Mouse (Mus musculus) embryonic facial prominence, embryonic 15.5 days (tissue): ENCODE data around the gene Asb17. TPM values are rescaled to one million over a fixed set of nuclear protein-coding genes. Genes with fewer than 3 reads are reported as not detected.

Experiments used
- ATAC-seq: fragments of 200-750 bp; cut with Nextera tagmentation; 2 replicates; pipeline ENCODE4 v1.8.0; 2017; ENCODE audit warnings: low read depth, moderate TSS enrichment; ENCODE audit not compliant: insufficient number of reproducible peaks, low FRiP score, low TSS enrichment
- H3K27ac ChIP-seq: fragments of 300-500 bp; sonication (generic); replicated peaks from 2 replicates; pipeline ENCODE4 v1.5.1; 2015; ENCODE audit warnings: mild to moderate bottlenecking, inconsistent platforms
- H3K27me3 ChIP-seq: fragments of 300-500 bp; sonication (generic); 2 replicates; pipeline ENCODE4 v1.6.1; 2015; ENCODE audit warnings: inconsistent platforms
- H3K36me3 ChIP-seq: fragments of 300-500 bp; sonication (generic); 2 replicates; pipeline ENCODE4 v1.6.1; 2015; ENCODE audit warnings: mild to moderate bottlenecking, inconsistent platforms
- H3K4me1 ChIP-seq: fragments of 300-500 bp; sonication (generic); 2 replicates; pipeline ENCODE4 v1.6.1; 2015; ENCODE audit warnings: inconsistent platforms
- H3K4me2 ChIP-seq: fragments of 300-500 bp; sonication (generic); replicated peaks from 2 replicates; pipeline ENCODE4 v1.6.1; 2015; ENCODE audit warnings: mild to moderate bottlenecking, inconsistent platforms
- H3K4me3 ChIP-seq: fragments of 300-500 bp; sonication (generic); replicated peaks from 2 replicates; pipeline ENCODE4 v1.5.1; 2015; ENCODE audit warnings: mild to moderate bottlenecking, inconsistent platforms
- H3K9ac ChIP-seq: fragments of 300-500 bp; sonication (generic); 2 replicates; pipeline ENCODE4 v1.6.1; 2015; ENCODE audit warnings: inconsistent platforms
- H3K9me3 ChIP-seq: fragments of 300-500 bp; sonication (generic); replicated peaks from 2 replicates; pipeline ENCODE4 v1.6.1; 2016; ENCODE audit warnings: inconsistent platforms
- WGBS: fragments of 180-500 bp; shearing (Covaris S2); methylation state at CpG from one replicate; pipeline ENCODE4 v1.1.7; 2015; 5-methylcytosine and 5-hydroxymethylcytosine counted together
- polyA plus RNA-seq: library from polyadenylated mRNA; unstranded; fragments of >200 nt; fragmentation: Nextera tagmentation; extraction: Ambion mirVana; gene quantifications from 2 replicates; pipeline ENCODE4 v1.2.1, GENCODE M21; 2015

Gene Asb17
- polyA plus RNA-seq, 1 experiment from 2014 or later = 0.59 TPM

- Histone ChIP-seq H3K4me1 (no peaks in the 10 kb centered on the region), H3K4me3 (no peak overlapping the region), H3K9ac (no peak overlapping the region), H3K4me2 (no peak overlapping the region), H3K27me3 (no peaks in the 10 kb centered on the region), H3K27ac (no peak overlapping the region), H3K9me3 (no peaks in the 10 kb centered on the region), H3K36me3 (no peaks in the 10 kb centered on the region)
- ATAC-seq = no peak
- 84% methylated on average over 4 of the region's 4 CpGs for WGBS
Observed at GRCm38 (mm10) chr3:153834071-153834470, 9.9 kb upstream of the Asb17 start.

- H3K27ac ChIP-seq = no peak overlapping the region
- H3K9me3 ChIP-seq = no peaks in the 10 kb centered on the region
- ATAC-seq = no peak
- no peaks in the 10 kb centered on the region for H3K27me3 ChIP-seq
- WGBS = 63% methylated on average over 7 of the region's 7 CpGs
- H3K4me2 ChIP-seq = no peak overlapping the region
- H3K36me3 ChIP-seq = no peaks in the 10 kb centered on the region
- H3K4me1 ChIP-seq = no peaks in the 10 kb centered on the region
- H3K9ac ChIP-seq = no peak overlapping the region
- no peak overlapping the region for H3K4me3 ChIP-seq
Observed at GRCm38 (mm10) chr3:153835455-153836086, 8.4 kb upstream of the Asb17 start.

- WGBS = 78% methylated on average over 3 of the region's 3 CpGs
- Histone ChIP-seq H3K27me3 (no peaks in the 10 kb centered on the region), H3K4me3 (no peak overlapping the region), H3K9me3 (no peaks in the 10 kb centered on the region), H3K9ac (no peak overlapping the region), H3K36me3 (no peaks in the 10 kb centered on the region), H3K4me2 (no peak overlapping the region), H3K27ac (no peak overlapping the region), H3K4me1 (no peaks in the 10 kb centered on the region)
- ATAC-seq = no peak
Observed at GRCm38 (mm10) chr3:153836316-153836715, 7.7 kb upstream of the Asb17 start.

GRCm38 (mm10) chr3:153837593-153837992, 6.4 kb upstream of the Asb17 start:
- no peak overlapping the region for H3K4me3 ChIP-seq
- H3K9me3 ChIP-seq = no peaks in the 10 kb centered on the region
- H3K27ac ChIP-seq = no peak overlapping the region
- H3K9ac ChIP-seq = no peak overlapping the region
- H3K36me3 ChIP-seq = no peaks in the 10 kb centered on the region
- whole genome bisulfite sequencing = 19% methylated on average over 4 of the region's 4 CpGs
- H3K27me3 ChIP-seq = no peaks in the 10 kb centered on the region
- no peak for ATAC-seq
- H3K4me2 ChIP-seq = no peak overlapping the region
- no peaks in the 10 kb centered on the region for H3K4me1 ChIP-seq

- Histone ChIP-seq H3K4me2 (no peak overlapping the region), H3K36me3 (no peaks in the 10 kb centered on the region), H3K4me1 (0 out of 2 replicates have a peak, but pooled peaks cover 4% of the 10 kb centered on the region), H3K9me3 (no peaks in the 10 kb centered on the region), H3K27me3 (no peaks in the 10 kb centered on the region), H3K4me3 (no peak overlapping the region), H3K27ac (no peak overlapping the region), H3K9ac (no peak overlapping the region)
- ATAC-seq = no peak
- 91% methylated on average over 9 of the region's 9 CpGs for WGBS
Observed at GRCm38 (mm10) chr3:153844757-153845156, 748 bp downstream of the Asb17 start.

- H3K27ac ChIP-seq = no peak overlapping the region
- no peak for ATAC-seq
- WGBS = 82% methylated on average over 2 of the region's 2 CpGs
Observed at GRCm38 (mm10) chr3:153845500-153845899, 1.5 kb downstream of the Asb17 start.

GRCm38 (mm10) chr3:153846109-153846508, 2.1 kb downstream of the Asb17 start:
- Histone ChIP-seq H3K4me1 (0 out of 2 replicates have a peak, but pooled peaks cover 7% of the 10 kb centered on the region), H3K4me2 (no peak overlapping the region), H3K27ac (no peak overlapping the region), H3K36me3 (no peaks in the 10 kb centered on the region), H3K9me3 (no peaks in the 10 kb centered on the region), H3K9ac (no peak overlapping the region), H3K27me3 (no peaks in the 10 kb centered on the region), H3K4me3 (no peak overlapping the region)
- 92% methylated on average over 4 of the region's 4 CpGs for WGBS
- ATAC-seq = no peak

More at GRCm38 (mm10) chr3:153845500-153845899, 1.5 kb downstream of the Asb17 start:
- H3K4me2 ChIP-seq = no peak overlapping the region
- H3K36me3 ChIP-seq = no peaks in the 10 kb centered on the region
- H3K4me1 ChIP-seq = 0 out of 2 replicates have a peak, but pooled peaks cover 7% of the 10 kb centered on the region
- H3K9me3 ChIP-seq = no peaks in the 10 kb centered on the region
- H3K4me3 ChIP-seq = no peak overlapping the region
- H3K27me3 ChIP-seq = no peaks in the 10 kb centered on the region
- no peak overlapping the region for H3K9ac ChIP-seq

GRCm38 (mm10) chr3:153847207-153847733, 3.3 kb downstream of the Asb17 start:
- no peak overlapping the region for H3K9ac ChIP-seq
- H3K9me3 ChIP-seq = no peaks in the 10 kb centered on the region
- no peak overlapping the region for H3K27ac ChIP-seq
- no peak overlapping the region for H3K4me2 ChIP-seq
- ATAC-seq = no peak
- H3K4me1 ChIP-seq = 0 out of 2 replicates have a peak, but pooled peaks cover 7% of the 10 kb centered on the region
- H3K4me3 ChIP-seq = no peak overlapping the region
- WGBS = 72% methylated on average over 7 of the region's 7 CpGs
- H3K27me3 ChIP-seq = no peaks in the 10 kb centered on the region
- no peaks in the 10 kb centered on the region for H3K36me3 ChIP-seq

- no peak overlapping the region for H3K9ac ChIP-seq
- no peak overlapping the region for H3K27ac ChIP-seq
- peak; percentile 75; the same call in 1 of the 2 replicates for ATAC-seq
- H3K36me3 ChIP-seq = no peaks in the 10 kb centered on the region
- 0 out of 2 replicates have a peak, but pooled peaks cover 7% of the 10 kb centered on the region for H3K4me1 ChIP-seq
- peak overlapping the region; percentile 29 for H3K4me2 ChIP-seq
- H3K27me3 ChIP-seq = no peaks in the 10 kb centered on the region
- H3K9me3 ChIP-seq = no peaks in the 10 kb centered on the region
- 7% methylated on average over 5 of the region's 5 CpGs for whole genome bisulfite sequencing
- H3K4me3 ChIP-seq = no peak overlapping the region
Observed at GRCm38 (mm10) chr3:153849368-153850015, 5.5 kb downstream of the Asb17 start.

GRCm38 (mm10) chr3:153850759-153851158, 6.8 kb downstream of the Asb17 start:
- H3K4me2 ChIP-seq = no peak overlapping the region
- H3K4me3 ChIP-seq = no peak overlapping the region
- no peaks in the 10 kb centered on the region for H3K36me3 ChIP-seq
- 0 out of 2 replicates have a peak, but pooled peaks cover 7% of the 10 kb centered on the region for H3K4me1 ChIP-seq
- H3K27ac ChIP-seq = no peak overlapping the region
- 71% methylated on average over 7 of the region's 7 CpGs for WGBS
- ATAC-seq = no peak
- no peak overlapping the region for H3K9ac ChIP-seq
- H3K9me3 ChIP-seq = no peaks in the 10 kb centered on the region
- H3K27me3 ChIP-seq = no peaks in the 10 kb centered on the region

GRCm38 (mm10) chr3:153852266-153852665, 8.3 kb downstream of the Asb17 start:
- Histone ChIP-seq H3K9me3 (no peaks in the 10 kb centered on the region), H3K4me2 (no peak overlapping the region), H3K36me3 (no peaks in the 10 kb centered on the region), H3K4me3 (no peak overlapping the region), H3K9ac (no peak overlapping the region), H3K27me3 (no peaks in the 10 kb centered on the region), H3K4me1 (0 out of 2 replicates have a peak, but pooled peaks cover 7% of the 10 kb centered on the region), H3K27ac (no peak overlapping the region)
- 75% methylated on average over 8 of the region's 8 CpGs for WGBS
- no peak for ATAC-seq
